Mouse (Mus musculus) stomach, postnatal 0 days (tissue): ENCODE results near the gene Tyro3.

ENCODE experiments used
- CTCF ChIP-seq: IDR thresholded peaks from 2 replicates; pipeline ENCODE4 v1.5.1; 2016; ENCODE audit warnings: antibody characterized with exemption, low read depth, mild to moderate bottlenecking, moderate library complexity
- EP300 ChIP-seq: optimal IDR thresholded peaks from 2 replicates; pipeline ENCODE3; 2016; ENCODE audit warnings: antibody characterized with exemption

GRCm38 (mm10) chr2:119810890-119811289, 13.4 kb downstream of the Tyro3 start:
- no peak for TF ChIP-seq CTCF
- TF ChIP-seq EP300 = no peak
